Mouse (Mus musculus) liver, adult 2 months (tissue): ENCODE measurements around the gene St6galnac3.

Experiments
- CTCF ChIP-seq: fragments of 200-500 bp; IDR thresholded peaks from 2 replicates; pipeline ENCODE4 v1.5.1; 2011; ENCODE audit warnings: low read depth, low read length, control low read depth
- POLR2A ChIP-seq: fragments of 200-500 bp; IDR thresholded peaks from 2 replicates; pipeline ENCODE4 v1.6.1; 2011; ENCODE audit warnings: low read length, control low read depth; ENCODE audit not compliant: insufficient read depth; ENCODE audit errors: extremely low read depth

- TF ChIP-seq CTCF (no peak), POLR2A (no peak)
Observed at GRCm38 (mm10) chr3:153668447-153669290, 56.3 kb downstream of the St6galnac3 start.
